Mouse (Mus musculus): ENCODE results near the gene Gpr161. TPM values are rescaled to one million over a fixed set of nuclear protein-coding genes. Genes with fewer than 3 reads are reported as not detected.
"Not testable (repeated sequence)": the region's sequence is repeated elsewhere in the genome, so short reads cannot be mapped to it uniquely, and the experiment has no call there.

The Gpr161 gene
- polyA plus RNA-seq, 1 experiment from 2014 or later, result 2.2 TPM

GRCm38 (mm10) chr1:165321891-165322290 is 26.3 kb downstream of the Gpr161 start:
- no peak overlapping the region for H3K4me3 ChIP-seq (ENCODE audit: low read depth, low read length)
- H3K4me2 ChIP-seq (ENCODE audit: low read depth, low read length, severe bottlenecking), result no peak overlapping the region
- WGBS, result 95% methylated on average over 7 of the region's 7 CpGs
- no peak overlapping the region for H3K9ac ChIP-seq (ENCODE audit: low read length)
- H3K4me1 ChIP-seq (replicated peaks; ENCODE audit: control insufficient read depth, insufficient read depth, low read length), result no peaks in the 10 kb centered on the region
- H3K36me3 ChIP-seq (ENCODE audit: control insufficient read depth, insufficient read depth, low read length), result no peaks in the 10 kb centered on the region; the same call in 1 of the 2 replicates
- no peaks in the 10 kb centered on the region for H3K9me3 ChIP-seq (ENCODE audit: control insufficient read depth, low read length)
- ATAC-seq (replicated peaks; ENCODE audit: low FRiP score) (no peak), DNase-seq (ENCODE audit: low spot score) (no peak)
- no peaks in the 10 kb centered on the region for H3K27me3 ChIP-seq (ENCODE audit: control insufficient read depth, insufficient read depth, low read length)
- H3K27ac ChIP-seq (ENCODE audit: low read depth, low read length), result no peak overlapping the region

GRCm38 (mm10) chr1:165322934-165323333 is 27.3 kb downstream of the Gpr161 start:
- Histone ChIP-seq H3K36me3 (ENCODE audit: control insufficient read depth, insufficient read depth, low read length) (no peaks in the 10 kb centered on the region; the same call in 1 of the 2 replicates), H3K4me1 (replicated peaks; ENCODE audit: control insufficient read depth, insufficient read depth, low read length) (no peaks in the 10 kb centered on the region)

GRCm38 (mm10) chr1:165327370-165327769 is 31.8 kb downstream of the Gpr161 start:
- Histone ChIP-seq H3K27me3 (ENCODE audit: control insufficient read depth, insufficient read depth, low read length) (no peaks in the 10 kb centered on the region), H3K36me3 (ENCODE audit: control insufficient read depth, insufficient read depth, low read length) (no peaks in the 10 kb centered on the region), H3K4me1 (replicated peaks; ENCODE audit: control insufficient read depth, insufficient read depth, low read length) (no peaks in the 10 kb centered on the region), H3K9me3 (ENCODE audit: control insufficient read depth, low read length) (no peaks in the 10 kb centered on the region), H3K27ac (ENCODE audit: low read depth, low read length) (no peak overlapping the region), H3K4me2 (ENCODE audit: low read depth, low read length, severe bottlenecking) (no peak overlapping the region), H3K9ac (ENCODE audit: low read length) (no peak overlapping the region), H3K4me3 (ENCODE audit: low read depth, low read length) (no peak overlapping the region)
- ATAC-seq (replicated peaks; ENCODE audit: low FRiP score), result no peak
- WGBS, result 90% methylated on average over 2 of the region's 2 CpGs
- no peak for DNase-seq (ENCODE audit: low spot score)

More at GRCm38 (mm10) chr1:165322934-165323333, 27.3 kb downstream of the Gpr161 start:
- no peak overlapping the region for H3K4me3 ChIP-seq (ENCODE audit: low read depth, low read length)
- no peak overlapping the region for H3K9ac ChIP-seq (ENCODE audit: low read length)
- no peak overlapping the region for H3K27ac ChIP-seq (ENCODE audit: low read depth, low read length)
- DNase-seq (ENCODE audit: low spot score), result no peak
- H3K4me2 ChIP-seq (ENCODE audit: low read depth, low read length, severe bottlenecking), result no peak overlapping the region
- H3K9me3 ChIP-seq (ENCODE audit: control insufficient read depth, low read length), result no peaks in the 10 kb centered on the region
- 86% methylated on average over 7 of the region's 7 CpGs for WGBS
- H3K27me3 ChIP-seq (ENCODE audit: control insufficient read depth, insufficient read depth, low read length), result no peaks in the 10 kb centered on the region
- ATAC-seq (replicated peaks; ENCODE audit: low FRiP score), result no peak

- Histone ChIP-seq H3K9ac (ENCODE audit: low read length) (no peak overlapping the region), H3K4me1 (replicated peaks; ENCODE audit: control insufficient read depth, insufficient read depth, low read length) (no peaks in the 10 kb centered on the region), H3K4me2 (ENCODE audit: low read depth, low read length, severe bottlenecking) (no peak overlapping the region), H3K27me3 (ENCODE audit: control insufficient read depth, insufficient read depth, low read length) (no peaks in the 10 kb centered on the region), H3K4me3 (ENCODE audit: low read depth, low read length) (no peak overlapping the region), H3K27ac (ENCODE audit: low read depth, low read length) (no peak overlapping the region), H3K9me3 (ENCODE audit: control insufficient read depth, low read length) (no peaks in the 10 kb centered on the region), H3K36me3 (ENCODE audit: control insufficient read depth, insufficient read depth, low read length) (no peaks in the 10 kb centered on the region)
- WGBS, result 83% methylated on average over 5 of the region's 5 CpGs
- DNase-seq (ENCODE audit: low spot score), result no peak
- ATAC-seq (replicated peaks; ENCODE audit: low FRiP score), result no peak
These were observed 32.2 kb downstream of the Gpr161 start for GRCm38 (mm10) chr1:165327831-165328230.

GRCm38 (mm10) chr1:165328384-165329289 is 33.0 kb downstream of the Gpr161 start:
- H3K36me3 ChIP-seq (ENCODE audit: control insufficient read depth, insufficient read depth, low read length); ATAC-seq (replicated peaks; ENCODE audit: low FRiP score); H3K4me3 ChIP-seq (ENCODE audit: low read depth, low read length); H3K4me1 ChIP-seq (replicated peaks; ENCODE audit: control insufficient read depth, insufficient read depth, low read length); H3K27ac ChIP-seq (ENCODE audit: low read depth, low read length); H3K9ac ChIP-seq (ENCODE audit: low read length); H3K9me3 ChIP-seq (ENCODE audit: control insufficient read depth, low read length); H3K27me3 ChIP-seq (ENCODE audit: control insufficient read depth, insufficient read depth, low read length); DNase-seq (ENCODE audit: low spot score); H3K4me2 ChIP-seq (ENCODE audit: low read depth, low read length, severe bottlenecking): not testable (repeated sequence)
- 94% methylated on average over 17 of the region's 17 CpGs for WGBS

- H3K9me3 ChIP-seq (ENCODE audit: control insufficient read depth, low read length), result no peaks in the 10 kb centered on the region
- no peak overlapping the region for H3K9ac ChIP-seq (ENCODE audit: low read length)
- no peaks in the 10 kb centered on the region for H3K27me3 ChIP-seq (ENCODE audit: control insufficient read depth, insufficient read depth, low read length)
- no peaks in the 10 kb centered on the region for H3K4me1 ChIP-seq (replicated peaks; ENCODE audit: control insufficient read depth, insufficient read depth, low read length)
- H3K4me3 ChIP-seq (ENCODE audit: low read depth, low read length), result no peak overlapping the region
- no peak overlapping the region for H3K27ac ChIP-seq (ENCODE audit: low read depth, low read length)
- H3K4me2 ChIP-seq (ENCODE audit: low read depth, low read length, severe bottlenecking), result no peak overlapping the region
- no peaks in the 10 kb centered on the region for H3K36me3 ChIP-seq (ENCODE audit: control insufficient read depth, insufficient read depth, low read length)
- DNase-seq (ENCODE audit: low spot score) (no peak), ATAC-seq (replicated peaks; ENCODE audit: low FRiP score) (no peak)
These were observed 35.3 kb downstream of the Gpr161 start for GRCm38 (mm10) chr1:165330859-165331258.

- no peak overlapping the region for H3K4me3 ChIP-seq (ENCODE audit: low read depth, low read length)
- no peak overlapping the region for H3K27ac ChIP-seq (ENCODE audit: low read depth, low read length)
- no peak for DNase-seq (ENCODE audit: low spot score)
- H3K9me3 ChIP-seq (ENCODE audit: control insufficient read depth, low read length), result no peaks in the 10 kb centered on the region
- H3K27me3 ChIP-seq (ENCODE audit: control insufficient read depth, insufficient read depth, low read length), result no peaks in the 10 kb centered on the region
- no peaks in the 10 kb centered on the region for H3K36me3 ChIP-seq (ENCODE audit: control insufficient read depth, insufficient read depth, low read length)
- no peak for ATAC-seq (replicated peaks; ENCODE audit: low FRiP score)
- H3K4me1 ChIP-seq (replicated peaks; ENCODE audit: control insufficient read depth, insufficient read depth, low read length), result no peaks in the 10 kb centered on the region
- no peak overlapping the region for H3K4me2 ChIP-seq (ENCODE audit: low read depth, low read length, severe bottlenecking)
- WGBS, result 86% methylated on average over 3 of the region's 3 CpGs
- no peak overlapping the region for H3K9ac ChIP-seq (ENCODE audit: low read length)
These were observed 37.2 kb downstream of the Gpr161 start for GRCm38 (mm10) chr1:165332797-165333196.

- no peak for ATAC-seq (replicated peaks; ENCODE audit: low FRiP score)
- 79% methylated on average over 7 of the region's 7 CpGs for WGBS
- H3K9me3 ChIP-seq (ENCODE audit: control insufficient read depth, low read length), result no peaks in the 10 kb centered on the region
- H3K27ac ChIP-seq (ENCODE audit: low read depth, low read length), result no peak overlapping the region
- no peak overlapping the region for H3K4me3 ChIP-seq (ENCODE audit: low read depth, low read length)
- DNase-seq (ENCODE audit: low spot score), result no peak
- no peaks in the 10 kb centered on the region for H3K4me1 ChIP-seq (replicated peaks; ENCODE audit: control insufficient read depth, insufficient read depth, low read length)
- no peak overlapping the region for H3K9ac ChIP-seq (ENCODE audit: low read length)
- no peak overlapping the region for H3K4me2 ChIP-seq (ENCODE audit: low read depth, low read length, severe bottlenecking)
- H3K27me3 ChIP-seq (ENCODE audit: control insufficient read depth, insufficient read depth, low read length), result no peaks in the 10 kb centered on the region
- no peaks in the 10 kb centered on the region for H3K36me3 ChIP-seq (ENCODE audit: control insufficient read depth, insufficient read depth, low read length)
These were observed 46.5 kb downstream of the Gpr161 start for GRCm38 (mm10) chr1:165342126-165342525.

GRCm38 (mm10) chr1:165344453-165344852 is 48.9 kb downstream of the Gpr161 start:
- Histone ChIP-seq H3K27ac (ENCODE audit: low read depth, low read length) (no peak overlapping the region), H3K9ac (ENCODE audit: low read length) (no peak overlapping the region), H3K27me3 (ENCODE audit: control insufficient read depth, insufficient read depth, low read length) (no peaks in the 10 kb centered on the region), H3K9me3 (ENCODE audit: control insufficient read depth, low read length) (no peaks in the 10 kb centered on the region), H3K4me3 (ENCODE audit: low read depth, low read length) (no peak overlapping the region), H3K4me2 (ENCODE audit: low read depth, low read length, severe bottlenecking) (no peak overlapping the region), H3K4me1 (replicated peaks; ENCODE audit: control insufficient read depth, insufficient read depth, low read length) (no peaks in the 10 kb centered on the region), H3K36me3 (ENCODE audit: control insufficient read depth, insufficient read depth, low read length) (no peaks in the 10 kb centered on the region)
- peak; percentile 83 for ATAC-seq (replicated peaks; ENCODE audit: low FRiP score)
- WGBS, result 43% methylated on average over 4 of the region's 4 CpGs
- no peak for DNase-seq (ENCODE audit: low spot score)

Measured in forebrain, embryonic 11.5 days (tissue).